Mouse (Mus musculus) midbrain, postnatal 0 days (tissue): ENCODE results near the gene Exoc2. TPM values are rescaled to one million over a fixed set of nuclear protein-coding genes. Genes with fewer than 3 reads are reported as not detected.

Experiments used
- ATAC-seq: fragments of 200-750 bp; cut with Nextera tagmentation; 2 replicates; pipeline ENCODE4 v1.8.0; 2017; ENCODE audit warnings: moderate number of reproducible peaks, mild to moderate bottlenecking, moderate TSS enrichment, moderate library complexity; ENCODE audit not compliant: low FRiP score
- DNase-seq: peaks from one replicate; pipeline ENCODE4 v3.0.0-alpha.2; 2015; ENCODE audit warnings: low spot score
- H3K27ac ChIP-seq: fragments of 300-500 bp; sonication (generic); 2 replicates; pipeline ENCODE4 v1.5.1; 2014; ENCODE audit warnings: low read depth, mild to moderate bottlenecking, low read length, mixed read lengths
- H3K27me3 ChIP-seq: fragments of 300-500 bp; sonication (generic); 2 replicates; pipeline ENCODE4 v1.6.1; 2014; ENCODE audit warnings: low read length, control low read depth, mixed read lengths; ENCODE audit not compliant: insufficient read depth
- H3K36me3 ChIP-seq: fragments of 300-500 bp; sonication (generic); 2 replicates; pipeline ENCODE4 v1.6.1; 2014; ENCODE audit warnings: low read length, control low read depth, mixed read lengths; ENCODE audit not compliant: insufficient read depth
- H3K4me1 ChIP-seq: fragments of 300-500 bp; sonication (generic); 2 replicates; pipeline ENCODE4 v1.6.1; 2014; ENCODE audit warnings: mild to moderate bottlenecking, control low read depth, antibody characterized with exemption, low read length, mixed read lengths; ENCODE audit not compliant: insufficient read depth
- H3K4me2 ChIP-seq: fragments of 300-500 bp; sonication (generic); 2 replicates; pipeline ENCODE4 v1.6.1; 2014; ENCODE audit warnings: low read depth, mild to moderate bottlenecking, low read length, mixed read lengths; ENCODE audit not compliant: poor library complexity, severe bottlenecking
- H3K4me3 ChIP-seq: fragments of 300-500 bp; sonication (generic); 2 replicates; pipeline ENCODE4 v1.5.1; 2014; ENCODE audit warnings: low read depth, mild to moderate bottlenecking, low read length, moderate library complexity
- H3K9ac ChIP-seq: fragments of 300-500 bp; sonication (generic); replicated peaks from 2 replicates; pipeline ENCODE4 v1.6.1; 2014; ENCODE audit warnings: mild to moderate bottlenecking, low read length, moderate library complexity, mixed read lengths; ENCODE audit not compliant: poor library complexity, severe bottlenecking
- H3K9me3 ChIP-seq: fragments of 300-500 bp; sonication (generic); 2 replicates; pipeline ENCODE4 v1.6.1; 2016; ENCODE audit warnings: low read length, control low read depth
- CTCF ChIP-seq: IDR thresholded peaks from 2 replicates; pipeline ENCODE4 v1.5.1; 2016; ENCODE audit warnings: antibody characterized with exemption, mild to moderate bottlenecking
- WGBS: fragments of 180-500 bp; shearing (Covaris S2); extraction: QIAGEN DNeasy Blood & Tissue Kit; methylation state at CpG from one replicate; pipeline ENCODE4 v1.1.7; 2014; 5-methylcytosine and 5-hydroxymethylcytosine counted together
- polyA plus RNA-seq: library from polyadenylated mRNA; unstranded; fragments of >200 nt; fragmentation: Nextera tagmentation; extraction: Ambion mirVana; gene quantifications from 2 replicates; pipeline ENCODE4 v1.2.1, GENCODE M21; 2015
- total RNA-seq: library from RNA; depleted of rRNA; stranded (reverse); fragments of >200 nt; gene quantifications from 2 replicates; pipeline ENCODE4 v1.2.3, GENCODE M21; 2014

Gene Exoc2
- total and polyA plus RNA-seq, 2 experiments from 2014 or later: 40.0 to 57.5 TPM

GRCm38 (mm10) chr13:30787960-30788359 lies 185.9 kb downstream of the Exoc2 start:
- no peaks in the 10 kb centered on the region for H3K4me1 ChIP-seq

GRCm38 (mm10) chr13:30787556-30787955 lies 186.3 kb downstream of the Exoc2 start:
- no peak overlapping the region for H3K4me3 ChIP-seq
- ATAC-seq: no peak
- H3K27ac ChIP-seq: no peak overlapping the region
- H3K36me3 ChIP-seq: no peaks in the 10 kb centered on the region
- no peaks in the 10 kb centered on the region for H3K27me3 ChIP-seq
- no peaks in the 10 kb centered on the region for H3K9me3 ChIP-seq
- TF ChIP-seq CTCF: no peak
- DNase-seq: no peak
- no peak overlapping the region for H3K9ac ChIP-seq
- WGBS: 91% methylated on average over 2 of the region's 2 CpGs
- H3K4me1 ChIP-seq: no peaks in the 10 kb centered on the region
- no peak overlapping the region for H3K4me2 ChIP-seq

More at GRCm38 (mm10) chr13:30787960-30788359, 185.9 kb downstream of the Exoc2 start:
- 89% methylated on average over 4 of the region's 4 CpGs for WGBS
- no peaks in the 10 kb centered on the region for H3K27me3 ChIP-seq
- no peak overlapping the region for H3K4me2 ChIP-seq
- DNase-seq (no peak), ATAC-seq (no peak)
- H3K27ac ChIP-seq: no peak overlapping the region
- H3K9ac ChIP-seq: no peak overlapping the region
- no peak for TF ChIP-seq CTCF
- H3K9me3 ChIP-seq: no peaks in the 10 kb centered on the region
- H3K4me3 ChIP-seq: no peak overlapping the region
- H3K36me3 ChIP-seq: no peaks in the 10 kb centered on the region

- WGBS: 42% methylated on average over 2 of the region's 2 CpGs
- H3K4me1 ChIP-seq: no peaks in the 10 kb centered on the region
- H3K27ac ChIP-seq: no peak overlapping the region
- no peaks in the 10 kb centered on the region for H3K27me3 ChIP-seq
- no peaks in the 10 kb centered on the region for H3K36me3 ChIP-seq
- H3K4me2 ChIP-seq: no peak overlapping the region
- H3K9me3 ChIP-seq: no peaks in the 10 kb centered on the region
- TF ChIP-seq CTCF: no peak
- no peak overlapping the region for H3K4me3 ChIP-seq
- ATAC-seq (0 out of 2 replicates have a peak, but pooled peaks have one; percentile 15), DNase-seq (no peak)
- no peak overlapping the region for H3K9ac ChIP-seq
Observed at GRCm38 (mm10) chr13:30787036-30787320, 186.9 kb downstream of the Exoc2 start.

- H3K4me1 ChIP-seq: no peaks in the 10 kb centered on the region
- H3K9ac ChIP-seq: no peak overlapping the region; the same call in 1 of the 2 replicates
- no peaks in the 10 kb centered on the region for H3K27me3 ChIP-seq
- WGBS: 83% methylated on average over 5 of the region's 5 CpGs
- peak; percentile 31 for DNase-seq
- no peak overlapping the region for H3K4me3 ChIP-seq
- no peaks in the 10 kb centered on the region for H3K9me3 ChIP-seq
- H3K4me2 ChIP-seq: no peak overlapping the region
- no peaks in the 10 kb centered on the region for H3K36me3 ChIP-seq
- ATAC-seq: no peak; the same call in 1 of the 2 replicates
- H3K27ac ChIP-seq: no peak overlapping the region
- no peak for TF ChIP-seq CTCF
Observed at GRCm38 (mm10) chr13:30786235-30787035, 187.5 kb downstream of the Exoc2 start.

- no peaks in the 10 kb centered on the region for H3K36me3 ChIP-seq
- H3K4me1 ChIP-seq: no peaks in the 10 kb centered on the region
- DNase-seq (no peak), ATAC-seq (no peak)
- no peaks in the 10 kb centered on the region for H3K27me3 ChIP-seq
- no peak overlapping the region for H3K4me2 ChIP-seq
- H3K4me3 ChIP-seq: no peak overlapping the region
- no peak overlapping the region for H3K27ac ChIP-seq
- H3K9ac ChIP-seq: no peak overlapping the region
- no peak for TF ChIP-seq CTCF
- H3K9me3 ChIP-seq: no peaks in the 10 kb centered on the region
- WGBS: 87% methylated on average over 4 of the region's 4 CpGs
Observed at GRCm38 (mm10) chr13:30785423-30786040, 188.4 kb downstream of the Exoc2 start.

- no peak overlapping the region for H3K4me2 ChIP-seq
- ATAC-seq (no peak), DNase-seq (no peak)
- no peaks in the 10 kb centered on the region for H3K9me3 ChIP-seq
- no peak overlapping the region for H3K27ac ChIP-seq
- H3K9ac ChIP-seq: no peak overlapping the region
- H3K4me3 ChIP-seq: no peak overlapping the region
- 58% methylated on average over 8 of the region's 8 CpGs for WGBS
- no peaks in the 10 kb centered on the region for H3K27me3 ChIP-seq
- no peaks in the 10 kb centered on the region for H3K36me3 ChIP-seq
- no peak for TF ChIP-seq CTCF
- H3K4me1 ChIP-seq: no peaks in the 10 kb centered on the region
Observed at GRCm38 (mm10) chr13:30782419-30782818, 191.5 kb downstream of the Exoc2 start.
